Mouse (Mus musculus) lung, postnatal 36 days (tissue): Measurements from ENCODE around the gene Slc9a8.

Source experiments
- DNase-seq: peaks from one replicate; pipeline ENCODE4 v3.0.0; 2022; ENCODE audit warnings: mixed read lengths

Slc9a8 gene

GRCm38 (mm10) chr2:167485501-167486377, 64.2 kb downstream of the Slc9a8 start:
- DNase-seq: peak; percentile 59

- DNase-seq: no peak
These were observed 65.1 kb downstream of the Slc9a8 start for GRCm38 (mm10) chr2:167486573-167486972.

DNA sequence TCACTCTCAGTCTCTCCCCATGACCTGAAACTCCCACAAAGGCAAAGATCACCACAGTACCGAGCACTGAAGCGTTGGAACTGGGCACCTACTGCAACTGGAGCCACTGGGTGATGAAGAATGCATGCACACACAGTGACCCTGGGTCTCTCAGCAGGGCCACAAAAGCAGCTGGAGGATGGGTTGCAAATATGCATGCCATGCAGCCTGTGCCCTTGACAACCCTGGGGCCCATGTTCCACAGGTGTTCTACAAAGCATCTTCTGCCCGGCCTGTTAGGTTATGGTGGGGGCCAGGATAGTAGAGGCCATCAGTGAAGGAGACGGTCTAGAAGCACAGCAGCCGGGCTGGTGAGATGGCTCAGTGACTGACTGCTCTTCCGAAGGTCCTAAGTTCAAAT, 66.0 kb downstream of the Slc9a8 start:
- no peak for DNase-seq

- no peak for DNase-seq
These were observed 66.5 kb downstream of the Slc9a8 start for GRCm38 (mm10) chr2:167487994-167488393.

- DNase-seq: no peak
These were observed 69.5 kb downstream of the Slc9a8 start for GRCm38 (mm10) chr2:167490813-167491525.

- peak; percentile 39 for DNase-seq
These were observed 70.5 kb downstream of the Slc9a8 start, which contains the start of gene Rnf114 for GRCm38 (mm10) chr2:167491757-167492708. Gene Rnf114 (plus strand): TSS chr2:167492645.

DNA sequence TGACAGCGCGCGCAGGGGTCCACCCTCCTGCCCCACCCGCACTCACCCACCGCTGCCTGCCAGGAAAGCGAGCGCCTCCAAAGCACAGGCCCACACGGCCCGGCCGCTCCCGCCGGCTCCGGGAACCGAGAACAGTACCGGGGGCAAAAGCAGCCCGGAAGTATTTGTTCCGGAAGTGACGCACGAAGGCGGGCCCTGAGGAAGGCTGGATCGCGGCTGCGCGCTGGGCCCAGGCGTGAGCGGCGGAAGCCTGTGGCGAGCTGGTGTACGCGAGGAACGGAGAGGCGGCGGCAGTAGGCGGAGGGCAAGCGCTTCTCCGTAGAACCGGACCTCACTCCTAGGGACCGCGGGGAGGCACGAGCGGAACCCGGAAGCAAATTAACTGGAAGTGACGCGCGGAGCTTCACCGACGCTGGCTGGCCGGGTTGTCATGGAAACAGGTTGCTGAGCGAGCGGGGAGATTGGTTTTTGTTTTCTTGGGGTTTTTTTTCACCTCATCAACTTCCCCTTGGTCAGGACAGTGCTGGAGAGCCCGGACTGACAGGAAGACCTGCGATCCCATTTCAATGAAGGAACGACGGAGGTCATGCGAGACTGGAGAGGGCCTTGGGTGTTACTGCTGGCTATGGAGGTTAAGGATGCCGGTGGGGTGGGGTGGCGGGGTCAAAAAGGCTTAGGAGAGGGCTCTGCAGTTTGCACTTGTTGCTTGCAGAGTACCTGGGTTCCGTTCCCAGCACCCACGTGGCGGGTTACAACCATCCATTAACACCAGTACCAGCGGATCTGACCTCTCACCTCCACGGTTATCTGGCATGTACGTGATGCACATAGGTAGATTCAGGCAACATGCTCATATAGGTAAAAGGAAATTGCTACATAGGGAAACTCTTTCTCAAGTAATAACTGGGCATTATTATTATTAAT, 71.5 kb downstream of the Slc9a8 start, which contains the start of gene Spata2:
Gene Spata2 (minus strand): TSS at position 175 of the 924 bp plus-strand sequence.
- peak; percentile 95 for DNase-seq

DNA sequence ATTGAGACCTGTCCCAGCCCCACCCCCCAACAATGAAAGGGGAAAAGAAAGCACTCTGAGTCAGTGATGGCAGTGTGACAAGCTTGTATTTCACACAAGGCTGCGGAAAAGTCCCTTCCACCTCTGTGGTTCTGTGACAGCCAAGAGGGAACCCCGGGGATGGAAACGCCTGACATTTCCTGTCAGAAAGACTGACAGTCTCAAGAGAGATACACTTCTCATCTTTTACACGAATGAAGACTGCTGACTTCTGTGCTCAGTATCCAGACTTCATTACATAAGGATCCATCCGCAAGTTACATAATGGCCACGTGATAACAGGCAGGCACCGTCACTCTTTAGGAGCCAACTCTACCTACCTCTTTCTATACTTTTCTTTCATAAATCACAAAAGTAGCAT, 74.9 kb downstream of the Slc9a8 start:
- DNase-seq: no peak

- peak; percentile 85 for DNase-seq
These were observed 75.8 kb downstream of the Slc9a8 start for GRCm38 (mm10) chr2:167497272-167497671.

DNA sequence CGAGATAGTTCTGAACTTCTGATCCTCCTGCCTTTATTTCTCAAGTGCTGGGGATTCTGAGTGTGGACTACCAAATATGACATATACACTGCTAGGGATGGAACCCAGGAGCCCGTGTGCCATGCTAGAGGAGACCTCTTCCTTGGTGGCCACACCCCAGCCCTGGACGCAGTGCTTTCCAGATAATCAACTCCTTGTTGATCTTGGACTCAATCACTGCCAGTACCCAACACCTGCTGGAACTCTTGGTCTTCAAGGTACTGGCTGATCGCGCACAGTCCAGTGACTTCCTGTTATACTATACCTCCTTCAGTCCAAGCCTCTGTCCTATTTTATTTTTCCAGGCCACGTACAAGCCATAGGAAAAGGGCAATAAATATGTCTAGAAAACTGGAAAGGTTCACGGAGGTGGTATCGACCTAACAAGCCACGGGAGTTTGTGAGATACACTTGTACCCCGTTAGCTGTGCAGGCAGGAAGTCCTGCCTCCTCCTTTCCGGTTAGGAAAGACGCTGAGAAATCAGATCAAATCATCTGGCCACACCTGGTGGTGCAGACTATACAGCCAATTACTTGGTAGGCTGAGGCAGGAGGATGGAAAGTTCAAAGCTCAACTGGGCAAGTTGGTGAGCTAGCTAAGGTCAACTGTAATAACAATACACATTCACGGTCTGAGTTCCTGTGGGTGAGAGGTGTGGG, 81.2 kb downstream of the Slc9a8 start:
- no peak for DNase-seq

GRCm38 (mm10) chr2:167503253-167503895, 81.9 kb downstream of the Slc9a8 start:
- peak; percentile 89 for DNase-seq

GRCm38 (mm10) chr2:167503896-167504349, 82.4 kb downstream of the Slc9a8 start:
- DNase-seq: peak; percentile 80

DNA sequence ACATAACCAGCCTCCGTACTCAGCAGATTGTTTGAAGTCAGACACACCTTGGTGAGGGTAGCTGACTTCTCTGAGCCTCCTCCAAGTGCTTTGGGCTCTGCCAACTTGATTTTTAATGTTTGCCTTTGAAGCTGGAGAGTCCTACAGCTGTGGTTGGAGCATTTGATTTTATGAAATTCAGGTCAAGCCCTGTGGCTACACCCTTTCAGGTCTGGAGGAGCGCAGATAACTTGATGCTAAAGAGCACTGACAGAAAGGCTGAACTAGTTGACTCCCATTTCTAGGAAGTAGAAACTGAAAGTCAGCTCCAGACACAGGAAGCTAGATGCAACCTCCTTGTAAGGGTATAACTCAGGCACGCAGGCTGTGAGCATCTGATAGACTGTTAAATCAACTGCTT, 83.6 kb downstream of the Slc9a8 start:
- peak; percentile 81 for DNase-seq

DNA sequence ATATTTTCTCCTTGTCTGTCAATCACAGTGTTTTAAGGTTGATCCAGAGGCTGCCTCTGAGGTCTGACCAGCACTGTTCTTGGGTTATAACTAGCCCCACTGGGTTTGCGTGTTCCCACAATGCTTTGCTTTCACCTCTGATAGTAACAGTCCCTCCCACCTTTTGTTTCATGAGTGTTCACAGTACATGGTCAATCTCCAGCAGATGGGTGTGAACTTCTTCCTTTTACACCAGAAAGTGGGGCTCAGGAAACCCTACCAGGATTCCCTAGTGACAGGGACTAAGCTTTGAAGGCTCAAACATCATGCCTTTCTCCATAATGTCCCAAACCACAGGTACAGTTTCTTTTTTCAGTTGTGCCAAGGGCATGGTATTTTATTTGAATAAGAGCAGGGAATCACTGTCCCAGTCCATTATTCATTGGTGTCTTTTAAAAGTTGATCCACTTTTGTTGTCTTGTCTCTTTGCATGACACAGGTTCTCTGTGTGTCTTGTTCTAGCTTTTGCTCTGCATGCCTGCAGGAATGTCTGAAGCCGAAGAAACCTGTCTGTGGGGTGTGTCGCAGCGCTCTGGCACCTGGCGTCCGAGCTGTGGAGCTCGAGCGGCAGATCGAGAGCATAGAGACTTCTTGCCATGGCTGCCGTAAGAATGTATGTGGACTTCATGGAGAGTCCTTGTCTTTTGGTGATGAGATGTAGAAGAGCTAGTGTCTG, 85.2 kb downstream of the Slc9a8 start:
- DNase-seq: no peak

DNA sequence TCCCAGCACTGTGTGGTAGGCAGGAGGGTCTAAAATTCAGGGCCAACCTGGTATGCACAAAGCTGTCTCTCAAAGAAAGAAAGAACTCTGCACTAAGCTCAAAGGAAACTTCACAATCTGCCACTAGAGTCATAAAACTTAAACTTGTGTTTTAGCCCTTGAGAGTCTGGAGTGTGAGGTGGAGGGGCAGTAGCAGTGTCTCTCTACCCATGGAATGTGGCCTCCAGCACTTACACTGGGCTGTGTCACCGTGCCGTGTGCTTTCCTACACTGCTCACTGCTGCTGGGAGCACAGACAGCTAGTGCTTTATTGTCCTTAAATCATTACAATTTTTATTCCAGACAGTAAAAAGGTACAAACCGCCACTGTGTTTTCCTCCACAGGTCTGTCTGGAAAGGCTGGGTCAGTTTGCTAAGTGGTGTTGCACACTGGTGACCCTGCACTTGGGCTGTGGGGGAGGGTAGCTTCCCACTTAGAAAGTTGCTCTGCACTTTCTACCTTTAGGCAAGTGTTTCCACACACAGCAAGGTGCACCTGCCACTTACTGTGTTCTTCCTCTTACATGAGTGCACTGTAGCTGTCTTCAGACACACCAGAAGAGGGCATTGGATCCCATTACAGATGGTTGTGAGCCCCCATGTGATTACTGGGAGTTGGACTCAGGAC, 86.3 kb downstream of the Slc9a8 start:
- DNase-seq: peak; percentile 38

DNA sequence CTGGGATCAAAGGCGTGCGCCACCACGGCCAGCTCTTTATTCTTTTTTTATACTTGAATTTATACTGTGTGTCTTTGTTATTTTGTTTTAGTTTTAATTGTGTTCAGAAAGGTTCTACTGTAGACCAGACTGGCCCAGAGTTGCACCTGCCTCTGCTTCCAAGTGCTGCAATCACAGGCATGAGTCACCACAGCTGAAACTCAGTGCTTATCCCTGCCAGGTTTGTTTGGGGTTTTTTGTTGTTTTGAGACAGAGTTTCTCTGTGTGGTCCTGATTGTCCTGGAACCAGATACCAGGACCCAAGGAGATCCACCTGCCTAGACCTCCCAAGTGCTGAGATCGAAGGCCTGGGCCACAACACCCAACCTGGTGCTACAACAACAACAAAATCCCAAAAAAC, 87.1 kb downstream of the Slc9a8 start:
- DNase-seq: no peak

DNA sequence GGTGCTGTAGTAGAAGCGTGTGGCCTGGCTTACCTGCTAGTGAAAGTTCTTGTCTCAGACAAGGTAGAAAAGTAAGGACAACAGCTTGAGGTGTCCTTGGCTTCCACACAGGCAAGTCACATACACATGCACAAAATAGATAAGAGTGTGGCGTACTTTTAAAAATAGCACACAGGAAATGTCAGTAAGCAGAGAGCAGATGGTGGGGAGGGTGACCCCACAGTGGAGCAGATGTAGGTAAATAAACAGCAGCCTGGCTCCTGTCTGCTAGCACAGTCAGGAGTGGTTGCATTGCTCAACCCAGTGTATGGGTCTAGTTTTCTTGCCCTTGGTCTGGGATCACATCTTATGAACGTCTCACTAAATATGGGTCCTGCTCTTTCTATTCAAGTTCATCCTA, 89.0 kb downstream of the Slc9a8 start:
- peak; percentile 32 for DNase-seq

GRCm38 (mm10) chr2:167512365-167512764, 90.9 kb downstream of the Slc9a8 start:
- DNase-seq: no peak

- DNase-seq: peak; percentile 33
These were observed 91.5 kb downstream of the Slc9a8 start for GRCm38 (mm10) chr2:167512970-167513369.
